Mouse (Mus musculus) midbrain, embryonic 13.5 days (tissue): ENCODE data around the gene Rexo2. TPM values are rescaled to one million over a fixed set of nuclear protein-coding genes. Genes with fewer than 3 reads are reported as not detected.

Source experiments
- ATAC-seq: fragments of 200-750 bp; cut with Nextera tagmentation; 2 replicates; pipeline ENCODE4 v1.8.0; 2017; ENCODE audit warnings: mild to moderate bottlenecking, moderate TSS enrichment, moderate library complexity
- H3K27ac ChIP-seq: fragments of 300-500 bp; sonication (generic); 2 replicates; pipeline ENCODE4 v1.5.1; 2015; ENCODE audit warnings: inconsistent platforms, mild to moderate bottlenecking, moderate library complexity
- H3K27me3 ChIP-seq: fragments of 300-500 bp; sonication (generic); 2 replicates; pipeline ENCODE4 v1.6.1; 2015; ENCODE audit warnings: mild to moderate bottlenecking, inconsistent platforms
- H3K36me3 ChIP-seq: fragments of 300-500 bp; sonication (generic); 2 replicates; pipeline ENCODE4 v1.6.1; 2015; ENCODE audit warnings: mild to moderate bottlenecking, inconsistent platforms
- H3K4me1 ChIP-seq: fragments of 300-500 bp; sonication (generic); replicated peaks from 2 replicates; pipeline ENCODE4 v1.6.1; 2015; ENCODE audit warnings: inconsistent platforms
- H3K4me2 ChIP-seq: fragments of 300-500 bp; sonication (generic); replicated peaks from 2 replicates; pipeline ENCODE4 v1.6.1; 2015; ENCODE audit warnings: moderate library complexity, mild to moderate bottlenecking, inconsistent platforms
- H3K4me3 ChIP-seq: fragments of 300-500 bp; sonication (generic); replicated peaks from 2 replicates; pipeline ENCODE4 v1.5.1; 2015; ENCODE audit warnings: mild to moderate bottlenecking, inconsistent platforms
- H3K9ac ChIP-seq: fragments of 300-500 bp; sonication (generic); replicated peaks from 2 replicates; pipeline ENCODE4 v1.6.1; 2015; ENCODE audit warnings: mild to moderate bottlenecking, inconsistent platforms
- H3K9me3 ChIP-seq: fragments of 300-500 bp; sonication (generic); 2 replicates; pipeline ENCODE4 v1.6.1; 2016; ENCODE audit warnings: mild to moderate bottlenecking, inconsistent platforms
- WGBS: fragments of 180-500 bp; shearing (Covaris S2); methylation state at CpG from one replicate; pipeline ENCODE4 v1.1.7; 2015; 5-methylcytosine and 5-hydroxymethylcytosine counted together
- polyA plus RNA-seq: library from polyadenylated mRNA; unstranded; fragments of >200 nt; fragmentation: Nextera tagmentation; extraction: Ambion mirVana; gene quantifications from 2 replicates; pipeline ENCODE4 v1.2.1, GENCODE M21; 2015

The Rexo2 gene
- polyA plus RNA-seq, 1 experiment from 2014 or later: 77.5 TPM

GRCm38 (mm10) chr9:48466804-48467203 lies 13.6 kb downstream of the Rexo2 start:
- 59% methylated on average over 3 of the region's 3 CpGs for WGBS

DNA sequence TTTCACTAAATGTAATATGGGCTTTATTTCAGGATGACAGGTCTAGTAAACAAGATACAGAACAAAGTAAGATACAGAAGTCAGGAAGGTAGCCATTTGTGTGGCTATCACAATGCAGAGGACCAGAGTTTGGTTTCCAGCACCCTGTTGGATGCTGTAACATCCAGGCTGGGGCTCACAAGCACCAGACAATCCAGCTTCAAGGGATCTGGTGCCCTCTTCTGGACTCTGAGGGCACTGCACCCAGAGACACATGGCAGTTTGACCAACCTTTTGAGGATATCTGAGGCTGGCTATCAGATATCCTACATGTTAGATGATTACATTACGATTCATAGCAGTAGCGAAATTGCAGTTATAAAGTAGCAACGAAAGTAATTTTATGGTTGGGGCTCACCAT lies 14.8 kb downstream of the Rexo2 start:
- over 99% methylated on average over 3 of the region's 3 CpGs for WGBS
- Histone ChIP-seq H3K27ac (no peak overlapping the region), H3K4me3 (no peak overlapping the region), H3K4me1 (no peaks in the 10 kb centered on the region), H3K36me3 (peaks cover 7% of the 10 kb centered on the region), H3K4me2 (no peak overlapping the region), H3K9me3 (0 out of 2 replicates have a peak, but pooled peaks cover 5% of the 10 kb centered on the region), H3K27me3 (no peaks in the 10 kb centered on the region), H3K9ac (no peak overlapping the region)
- no peak for ATAC-seq

More at GRCm38 (mm10) chr9:48466804-48467203, 13.6 kb downstream of the Rexo2 start:
- Histone ChIP-seq H3K4me2 (no peak overlapping the region), H3K27ac (no peak overlapping the region), H3K4me3 (no peak overlapping the region), H3K36me3 (peaks cover 9% of the 10 kb centered on the region), H3K9ac (no peak overlapping the region), H3K9me3 (0 out of 2 replicates have a peak, but pooled peaks cover 5% of the 10 kb centered on the region), H3K4me1 (no peaks in the 10 kb centered on the region), H3K27me3 (no peaks in the 10 kb centered on the region)
- ATAC-seq: no peak

DNA sequence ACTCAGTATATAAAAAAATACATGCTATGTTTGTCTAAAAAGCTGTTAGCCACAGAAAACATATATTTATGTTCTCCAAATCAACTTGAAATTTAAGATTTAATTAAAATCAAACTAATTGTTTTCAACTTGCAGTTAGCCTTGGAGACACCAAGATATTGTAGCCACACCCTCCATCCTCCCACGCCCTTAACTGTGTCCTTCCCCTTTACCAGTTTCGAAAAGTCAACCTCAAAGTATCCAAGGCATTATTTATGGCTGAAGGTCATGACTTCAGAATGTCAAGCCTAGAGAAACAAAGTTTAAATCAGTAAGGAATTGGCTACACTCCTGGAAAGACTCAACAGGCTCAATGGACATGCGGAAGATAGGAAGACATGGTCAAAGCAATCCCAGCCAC lies 18.9 kb downstream of the Rexo2 start:
- no peaks in the 10 kb centered on the region for H3K27me3 ChIP-seq
- H3K4me3 ChIP-seq: no peak overlapping the region
- no peaks in the 10 kb centered on the region for H3K4me1 ChIP-seq
- no peak overlapping the region for H3K9ac ChIP-seq
- no peaks in the 10 kb centered on the region for H3K36me3 ChIP-seq
- no peak overlapping the region for H3K4me2 ChIP-seq
- H3K9me3 ChIP-seq: 0 out of 2 replicates have a peak, but pooled peaks cover 5% of the 10 kb centered on the region
- H3K27ac ChIP-seq: no peak overlapping the region
- no peak for ATAC-seq
- 93% methylated on average over 3 of the region's 3 CpGs for WGBS

GRCm38 (mm10) chr9:48460720-48461119 lies 19.7 kb downstream of the Rexo2 start:
- Histone ChIP-seq H3K36me3 (no peaks in the 10 kb centered on the region), H3K4me2 (no peak overlapping the region), H3K27ac (no peak overlapping the region), H3K9ac (no peak overlapping the region), H3K9me3 (0 out of 2 replicates have a peak, but pooled peaks cover 4% of the 10 kb centered on the region), H3K4me1 (no peaks in the 10 kb centered on the region), H3K4me3 (no peak overlapping the region), H3K27me3 (no peaks in the 10 kb centered on the region)
- no peak for ATAC-seq
- WGBS: 95% methylated on average over 8 of the region's 8 CpGs

- Histone ChIP-seq H3K4me2 (no peak overlapping the region), H3K27me3 (no peaks in the 10 kb centered on the region), H3K9me3 (no peaks in the 10 kb centered on the region), H3K27ac (no peak overlapping the region), H3K9ac (no peak overlapping the region), H3K4me3 (no peak overlapping the region), H3K36me3 (no peaks in the 10 kb centered on the region), H3K4me1 (no peaks in the 10 kb centered on the region)
- 93% methylated on average over 5 of the region's 5 CpGs for WGBS
- no peak for ATAC-seq
Observed at GRCm38 (mm10) chr9:48459391-48459790, 21.0 kb downstream of the Rexo2 start.

GRCm38 (mm10) chr9:48458879-48459278 lies 21.5 kb downstream of the Rexo2 start:
- no peak for ATAC-seq
- H3K9me3 ChIP-seq: no peaks in the 10 kb centered on the region
- no peak overlapping the region for H3K9ac ChIP-seq
- no peak overlapping the region for H3K27ac ChIP-seq
- no peaks in the 10 kb centered on the region for H3K27me3 ChIP-seq
- no peak overlapping the region for H3K4me3 ChIP-seq
- 71% methylated on average over 3 of the region's 3 CpGs for WGBS
- no peaks in the 10 kb centered on the region for H3K36me3 ChIP-seq
- no peaks in the 10 kb centered on the region for H3K4me1 ChIP-seq
- H3K4me2 ChIP-seq: no peak overlapping the region

GRCm38 (mm10) chr9:48455961-48456360 lies 24.5 kb downstream of the Rexo2 start:
- 90% methylated on average over 3 of the region's 3 CpGs for WGBS
- H3K27me3 ChIP-seq: no peaks in the 10 kb centered on the region
- H3K4me1 ChIP-seq: no peaks in the 10 kb centered on the region
- H3K36me3 ChIP-seq: no peaks in the 10 kb centered on the region
- no peak overlapping the region for H3K4me3 ChIP-seq
- no peak overlapping the region for H3K27ac ChIP-seq
- ATAC-seq: no peak
- no peaks in the 10 kb centered on the region for H3K9me3 ChIP-seq
- no peak overlapping the region for H3K4me2 ChIP-seq
- H3K9ac ChIP-seq: no peak overlapping the region

- no peak for ATAC-seq
Observed at GRCm38 (mm10) chr9:48450066-48450465, 30.4 kb downstream of the Rexo2 start.

GRCm38 (mm10) chr9:48447783-48448209 lies 32.6 kb downstream of the Rexo2 start:
- Histone ChIP-seq H3K27ac (no peak overlapping the region), H3K4me1 (no peaks in the 10 kb centered on the region), H3K27me3 (no peaks in the 10 kb centered on the region), H3K4me2 (no peak overlapping the region), H3K4me3 (no peak overlapping the region), H3K9ac (no peak overlapping the region), H3K9me3 (no peaks in the 10 kb centered on the region), H3K36me3 (no peaks in the 10 kb centered on the region)
- WGBS: 39% methylated on average over 5 of the region's 5 CpGs
- ATAC-seq: no peak

More at GRCm38 (mm10) chr9:48450066-48450465, 30.4 kb downstream of the Rexo2 start:
- no peaks in the 10 kb centered on the region for H3K36me3 ChIP-seq
- H3K4me2 ChIP-seq: no peak overlapping the region
- H3K4me3 ChIP-seq: no peak overlapping the region
- H3K27ac ChIP-seq: no peak overlapping the region
- H3K9ac ChIP-seq: no peak overlapping the region
- no peaks in the 10 kb centered on the region for H3K27me3 ChIP-seq
- H3K9me3 ChIP-seq: no peaks in the 10 kb centered on the region
- H3K4me1 ChIP-seq: no peaks in the 10 kb centered on the region
- 93% methylated on average over 17 of the region's 17 CpGs for WGBS

- no peak overlapping the region for H3K4me2 ChIP-seq
- no peak overlapping the region for H3K27ac ChIP-seq
- 90% methylated on average over 2 of the region's 2 CpGs for WGBS
- H3K9ac ChIP-seq: no peak overlapping the region
- no peak overlapping the region for H3K4me3 ChIP-seq
- no peaks in the 10 kb centered on the region for H3K4me1 ChIP-seq
- H3K27me3 ChIP-seq: no peaks in the 10 kb centered on the region
- H3K9me3 ChIP-seq: no peaks in the 10 kb centered on the region
- H3K36me3 ChIP-seq: no peaks in the 10 kb centered on the region
- no peak for ATAC-seq
Observed at GRCm38 (mm10) chr9:48444821-48445220, 35.6 kb downstream of the Rexo2 start.

GRCm38 (mm10) chr9:48443873-48444272 lies 36.5 kb downstream of the Rexo2 start:
- no peak for ATAC-seq
- no peak overlapping the region for H3K4me2 ChIP-seq
- WGBS: 87% methylated on average over 1 of the region's 1 CpGs
- H3K27ac ChIP-seq: no peak overlapping the region
- no peak overlapping the region for H3K9ac ChIP-seq
- H3K9me3 ChIP-seq: no peaks in the 10 kb centered on the region
- H3K36me3 ChIP-seq: no peaks in the 10 kb centered on the region
- H3K4me1 ChIP-seq: no peaks in the 10 kb centered on the region
- H3K27me3 ChIP-seq: no peaks in the 10 kb centered on the region
- no peak overlapping the region for H3K4me3 ChIP-seq

DNA sequence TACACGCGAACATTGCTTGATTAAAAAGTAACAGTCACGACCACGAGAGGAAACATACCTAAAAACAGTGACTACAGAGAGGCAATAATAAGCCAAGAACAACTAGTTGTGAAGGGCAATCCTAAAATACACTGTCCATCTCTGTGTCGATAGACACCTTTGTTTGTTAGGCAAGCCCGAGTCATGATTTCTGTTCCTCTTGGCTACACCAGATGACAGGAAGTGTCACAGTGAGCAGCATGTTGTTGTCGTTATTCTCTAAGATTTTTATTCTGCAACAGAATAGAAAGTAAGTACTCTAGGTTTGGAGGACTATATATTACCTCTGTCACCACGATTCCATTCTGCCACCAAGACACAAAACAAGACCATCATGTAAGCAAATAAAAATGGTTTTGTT lies 48.0 kb downstream of the Rexo2 start:
- Histone ChIP-seq H3K27me3 (no peaks in the 10 kb centered on the region), H3K9ac (no peak overlapping the region), H3K36me3 (no peaks in the 10 kb centered on the region), H3K27ac (no peak overlapping the region), H3K4me2 (no peak overlapping the region), H3K9me3 (no peaks in the 10 kb centered on the region), H3K4me3 (no peak overlapping the region), H3K4me1 (no peaks in the 10 kb centered on the region)
- 87% methylated on average over 8 of the region's 8 CpGs for WGBS
- no peak for ATAC-seq

DNA sequence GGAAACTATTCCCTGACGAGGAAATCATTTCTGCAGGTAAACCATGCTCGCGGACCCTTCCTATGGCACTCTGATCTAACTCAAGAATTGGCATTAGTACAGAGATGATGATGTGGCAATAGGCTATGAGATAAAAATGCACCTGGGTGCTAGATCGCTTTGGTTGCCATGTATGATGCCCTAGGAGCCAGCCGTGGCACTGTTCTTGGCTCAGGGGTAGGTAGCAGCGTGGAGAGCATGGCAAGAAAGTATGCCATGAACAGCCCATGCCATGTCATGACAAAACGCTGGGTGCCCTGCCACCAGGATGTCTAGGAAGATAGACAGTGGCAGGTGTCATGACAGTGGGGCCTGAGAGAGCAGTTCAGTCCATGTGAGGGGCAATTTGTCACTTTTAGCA lies 53.2 kb downstream of the Rexo2 start:
- ATAC-seq: no peak
- no peak overlapping the region for H3K27ac ChIP-seq
- no peak overlapping the region for H3K9ac ChIP-seq
- H3K4me2 ChIP-seq: no peak overlapping the region
- no peaks in the 10 kb centered on the region for H3K27me3 ChIP-seq
- no peaks in the 10 kb centered on the region for H3K36me3 ChIP-seq
- no peaks in the 10 kb centered on the region for H3K9me3 ChIP-seq
- no peaks in the 10 kb centered on the region for H3K4me1 ChIP-seq
- no peak overlapping the region for H3K4me3 ChIP-seq
- WGBS: 92% methylated on average over 7 of the region's 7 CpGs
